ENCODE assay signal across 8 mouse cellular contexts in genomic region chr1:183237901-183238300, GRCm38 (mm10). TPM values are rescaled to one million over a fixed set of nuclear protein-coding genes. Genes with fewer than 3 reads are reported as not detected.
A peak's percentile ranks its signal among the peaks of the same experiment; 100 is the strongest.
DNase-seq lines count a peak whose midpoint lies in the region; ATAC-seq and TF ChIP-seq lines count a peak whose summit lies in the region.

No protein-coding gene starts in this region.

- H3K9me3 ChIP-seq in midbrain, embryonic 11.5 days (ENCODE audit: control insufficient read depth, low read length): no peaks in the 10 kb centered on the region
- H3K9me3 ChIP-seq in midbrain, embryonic 13.5 days: no peaks in the 10 kb centered on the region

- H3K27ac ChIP-seq in gastrocnemius, adult 2 months: no peak overlapping the region
- no peak overlapping the region for H3K27ac ChIP-seq in midbrain, embryonic 11.5 days (ENCODE audit: low read depth, low read length)
- no peak overlapping the region for H3K27ac ChIP-seq in midbrain, embryonic 13.5 days
- no peak overlapping the region for H3K27ac ChIP-seq in bone marrow, adult 2 months (ENCODE audit: control insufficient read depth, insufficient read depth, low read depth, low read length, poor library complexity)

- no peaks in the 10 kb centered on the region for H3K4me1 ChIP-seq in midbrain, embryonic 11.5 days (ENCODE audit: control insufficient read depth, insufficient read depth, low read length)
- no peaks in the 10 kb centered on the region for H3K4me1 ChIP-seq in midbrain, embryonic 13.5 days (replicated peaks)
- H3K4me1 ChIP-seq in bone marrow, adult 2 months (ENCODE audit: control insufficient read depth, insufficient read depth, low read length): no peaks in the 10 kb centered on the region

- no peak overlapping the region for H3K4me3 ChIP-seq in gastrocnemius, adult 2 months
- no peak overlapping the region for H3K4me3 ChIP-seq in midbrain, embryonic 11.5 days (ENCODE audit: low read depth, low read length)
- no peak overlapping the region for H3K4me3 ChIP-seq in midbrain, embryonic 13.5 days (replicated peaks)
- no peak overlapping the region for H3K4me3 ChIP-seq in bone marrow, adult 2 months (replicated peaks; ENCODE audit: control insufficient read depth, low read depth, low read length)

- intact Hi-C loops in gastrocnemius, adult 2 months (cut with DNase I): no loop called here
- intact Hi-C loops in gastrocnemius, postnatal 36 days (cut with DNase I): loop anchor here (5.0 kb wide), 1 partner anchor 686 kb away; no protein-coding TSS in a partner anchor

- H3K36me3 ChIP-seq in midbrain, embryonic 11.5 days (ENCODE audit: control insufficient read depth, insufficient read depth, low read length): no peaks in the 10 kb centered on the region
- H3K36me3 ChIP-seq in midbrain, embryonic 13.5 days: no peaks in the 10 kb centered on the region

- H3K27me3 ChIP-seq in midbrain, embryonic 11.5 days (ENCODE audit: control insufficient read depth, insufficient read depth, low read length): no peaks in the 10 kb centered on the region
- H3K27me3 ChIP-seq in midbrain, embryonic 13.5 days: no peaks in the 10 kb centered on the region; the same call in 1 of the 2 replicates

- WGBS in midbrain, embryonic 11.5 days: 38% methylated on average over 2 of the region's 2 CpGs
- 19% methylated on average over 2 of the region's 2 CpGs for WGBS in midbrain, embryonic 13.5 days
- WGBS in bone marrow, adult 2 months: 18% methylated on average over 2 of the region's 2 CpGs

- TF ChIP-seq CTCF in gastrocnemius, adult 2 months (IDR thresholded peaks at IDR 0.05): peak; percentile 85
- TF ChIP-seq CTCF in bone marrow, adult 2 months (IDR thresholded peaks at IDR 0.05; ENCODE audit: control insufficient read depth, insufficient read depth, low read length): peak; percentile 22; the same call in 1 of the 2 replicates

- no peak for ATAC-seq in midbrain, embryonic 11.5 days (ENCODE audit: low FRiP score)
- ATAC-seq in midbrain, embryonic 13.5 days: no peak

- TF ChIP-seq POLR2A in bone marrow, adult 2 months (IDR thresholded peaks at IDR 0.05; ENCODE audit: borderline replicate concordance, control insufficient read depth, low read depth, low read length): no peak

- H3K4me2 ChIP-seq in midbrain, embryonic 11.5 days: no peak overlapping the region
- no peak overlapping the region for H3K4me2 ChIP-seq in midbrain, embryonic 13.5 days (replicated peaks)

- no peak for DNase-seq in gastrocnemius, adult 2 months
- no peak for DNase-seq in gastrocnemius, postnatal 4 days (ENCODE audit: low spot score in 2 of 2)
- DNase-seq in midbrain, embryonic 11.5 days (ENCODE audit: low spot score, missing footprints): peak; percentile 83
- DNase-seq in lung, postnatal 14 days: peak; percentile 21
- DNase-seq in adrenal gland, postnatal 36 days: no peak
- no peak for DNase-seq in gastrocnemius, postnatal 36 days

- H3K9ac ChIP-seq in midbrain, embryonic 11.5 days (ENCODE audit: low read length): no peak overlapping the region
- H3K9ac ChIP-seq in midbrain, embryonic 13.5 days (replicated peaks): no peak overlapping the region

RNA-seq across cellular contexts. Expression of gene Disp1, which starts 16.6 kb away (rescaled TPM):
- total RNA-seq in gastrocnemius, adult 2 months (2021): 1 to 10 TPM; 3.3 to 4.6 TPM
- 10 to 100 TPM; 19.3 to 22.2 TPM for total RNA-seq in gastrocnemius, postnatal 4 days (2021)
- 8.8 and 9.3 TPM in 2 replicates for polyA plus RNA-seq in midbrain, embryonic 11.5 days (2014; fragmentation: Nextera tagmentation; extraction: Ambion mirVana)
- polyA plus RNA-seq in midbrain, embryonic 13.5 days (2015; fragmentation: Nextera tagmentation; extraction: Ambion mirVana): 8.0 and 9.2 TPM in 2 replicates
- polyA plus RNA-seq in bone marrow, adult 2 months (2011; ENCODE audit: insufficient read depth, insufficient read length, low replicate concordance, missing spikeins): 0.88 and 3.3 TPM in 2 replicates
- total RNA-seq in adrenal gland, postnatal 36 days (2021): 10 to 100 TPM; 14.9 to 17.0 TPM
- total RNA-seq in gastrocnemius, postnatal 36 days (2021): 1 to 10 TPM; 3.5 to 4.4 TPM

RNA-seq across cellular contexts. Expression of gene Aida, which starts 58.5 kb away (rescaled TPM):
- 10 to 100 TPM; 16.6 to 21.9 TPM for total RNA-seq in gastrocnemius, adult 2 months (2021)
- 10 to 100 TPM; 58.3 to 65.7 TPM for total RNA-seq in gastrocnemius, postnatal 4 days (2021)
- 32.9 and 37.8 TPM in 2 replicates for polyA plus RNA-seq in midbrain, embryonic 11.5 days (2014; fragmentation: Nextera tagmentation; extraction: Ambion mirVana)
- 45.3 and 53.6 TPM in 2 replicates for polyA plus RNA-seq in midbrain, embryonic 13.5 days (2015; fragmentation: Nextera tagmentation; extraction: Ambion mirVana)
- 20.8 and 29.3 TPM in 2 replicates for polyA plus RNA-seq in bone marrow, adult 2 months (2011; ENCODE audit: insufficient read depth, insufficient read length, low replicate concordance, missing spikeins)
- 10 to 100 TPM; 51.3 to 53.4 TPM for total RNA-seq in adrenal gland, postnatal 36 days (2021)
- total RNA-seq in gastrocnemius, postnatal 36 days (2021): 10 to 100 TPM; 18.5 to 19.4 TPM

RNA-seq across cellular contexts. Expression of gene Brox, which starts 59.2 kb away (rescaled TPM):
- total RNA-seq in gastrocnemius, adult 2 months (2021): 10 to 100 TPM; 17.2 to 22.7 TPM
- 10 to 100 TPM; 27.6 to 38.2 TPM for total RNA-seq in gastrocnemius, postnatal 4 days (2021)
- 64.6 and 81.3 TPM in 2 replicates for polyA plus RNA-seq in midbrain, embryonic 11.5 days (2014; fragmentation: Nextera tagmentation; extraction: Ambion mirVana)
- 92.3 and 98.0 TPM in 2 replicates for polyA plus RNA-seq in midbrain, embryonic 13.5 days (2015; fragmentation: Nextera tagmentation; extraction: Ambion mirVana)
- polyA plus RNA-seq in bone marrow, adult 2 months (2011; ENCODE audit: insufficient read depth, insufficient read length, low replicate concordance, missing spikeins): 16.7 and 22.5 TPM in 2 replicates
- 10 to 100 TPM; 50.5 to 57.0 TPM for total RNA-seq in adrenal gland, postnatal 36 days (2021)
- 10 to 100 TPM; 16.7 to 19.2 TPM for total RNA-seq in gastrocnemius, postnatal 36 days (2021)

Comparison
In these comparisons a context has a peak if more than half of its experiments do, and no peak if none do; other contexts are left out.
1. DNase-seq: peak in midbrain, embryonic 11.5 days (single experiment) and lung, postnatal 14 days (single experiment); none in gastrocnemius, adult 2 months (single experiment), gastrocnemius, postnatal 4 days (0 of 2), adrenal gland, postnatal 36 days (0 of 2) and gastrocnemius, postnatal 36 days (0 of 2).